Mouse (Mus musculus) gastrocnemius, postnatal 25 days (tissue): Measurements from ENCODE around the gene Rnf222. TPM values are rescaled to one million over a fixed set of nuclear protein-coding genes. Genes with fewer than 3 reads are reported as not detected.

Experiments
- DNase-seq: peaks from one replicate; pipeline ENCODE4 v3.0.0; 2022
- total RNA-seq, 2 experiments: library from RNA; stranded (reverse); gene quantifications; 1 replicate in 1 of 2; 2 replicates in 1 of 2; pipeline ENCODE4 v1.2.3; 2021

The Rnf222 gene
- total RNA-seq, 2 experiments from 2014 or later, result not detected

- no peak for DNase-seq
Observed at GRCm38 (mm10) chr11:68890625-68891024, 2.3 kb downstream of the Rnf222 start.

- DNase-seq, result no peak
Observed at GRCm38 (mm10) chr11:68891823-68892222, 3.5 kb downstream of the Rnf222 start.

- no peak for DNase-seq
Observed at GRCm38 (mm10) chr11:68892233-68892832, 4.0 kb downstream of the Rnf222 start.

GRCm38 (mm10) chr11:68893911-68894464 is 5.6 kb downstream of the Rnf222 start:
- DNase-seq, result no peak

- no peak for DNase-seq
Observed at GRCm38 (mm10) chr11:68896247-68896646, 7.9 kb downstream of the Rnf222 start.

GRCm38 (mm10) chr11:68897120-68897519 is 8.8 kb downstream of the Rnf222 start:
- DNase-seq, result no peak

GRCm38 (mm10) chr11:68897838-68898237 is 9.5 kb downstream of the Rnf222 start:
- DNase-seq, result no peak

GRCm38 (mm10) chr11:68898790-68899189 is 10.4 kb downstream of the Rnf222 start:
- no peak for DNase-seq

- DNase-seq, result no peak
Observed at GRCm38 (mm10) chr11:68899815-68900214, 11.5 kb downstream of the Rnf222 start.

- peak; percentile 19 for DNase-seq
Observed at GRCm38 (mm10) chr11:68900519-68901350, 12.4 kb downstream of the Rnf222 start.

- peak; percentile 95 for DNase-seq
Observed at GRCm38 (mm10) chr11:68901351-68902046, 13.1 kb downstream of the Rnf222 start, which contains the start of gene Rpl26. Gene Rpl26, plus strand, starts transcription at chr11:68901583.

GRCm38 (mm10) chr11:68902047-68902364 is 13.7 kb downstream of the Rnf222 start:
- DNase-seq, result no peak

GRCm38 (mm10) chr11:68902367-68902766 is 14.0 kb downstream of the Rnf222 start:
- DNase-seq, result no peak

- no peak for DNase-seq
Observed at GRCm38 (mm10) chr11:68902823-68903222, 14.5 kb downstream of the Rnf222 start.

- DNase-seq, result no peak
Observed at GRCm38 (mm10) chr11:68903775-68904174, 15.4 kb downstream of the Rnf222 start.

- peak; percentile 53 for DNase-seq
Observed at GRCm38 (mm10) chr11:68904375-68905137, 16.2 kb downstream of the Rnf222 start.

GRCm38 (mm10) chr11:68905138-68905531 is 16.8 kb downstream of the Rnf222 start:
- no peak for DNase-seq

- no peak for DNase-seq
Observed at GRCm38 (mm10) chr11:68905665-68906460, 17.5 kb downstream of the Rnf222 start.

- DNase-seq, result no peak
Observed at GRCm38 (mm10) chr11:68906461-68906790, 18.1 kb downstream of the Rnf222 start.

GRCm38 (mm10) chr11:68907251-68907650 is 18.9 kb downstream of the Rnf222 start:
- DNase-seq, result no peak

- no peak for DNase-seq
Observed at GRCm38 (mm10) chr11:68908846-68909503, 20.6 kb downstream of the Rnf222 start.
